Mouse (Mus musculus): Measurements from ENCODE around the gene 1700042G07Rik.
"Not testable (repeated sequence)": the region's sequence is repeated elsewhere in the genome, so short reads cannot be mapped to it uniquely, and the experiment has no call there.

Gene 1700042G07Rik

DNA sequence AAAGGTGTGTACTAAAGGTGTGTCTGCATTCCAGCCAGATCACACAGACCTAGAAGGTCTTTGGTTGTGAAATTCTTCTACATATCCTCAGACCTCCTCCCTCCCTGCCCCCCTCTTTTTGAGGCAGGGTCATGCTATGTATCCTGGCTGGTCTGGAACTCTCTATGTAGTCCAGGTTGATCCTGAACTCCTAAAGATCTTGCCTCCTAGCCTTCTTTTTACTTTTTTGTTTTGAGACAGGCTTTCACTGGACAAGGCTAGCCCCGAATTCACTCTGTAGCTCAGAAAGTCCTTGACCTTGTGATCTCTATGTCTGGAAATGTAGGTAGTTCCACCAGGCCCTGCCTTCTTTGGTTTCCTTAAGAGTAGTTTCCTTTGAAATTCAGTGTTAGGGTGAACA lies 35.7 kb downstream of the 1700042G07Rik start:
- no peak for DNase-seq (ENCODE audit: low spot score)

DNA sequence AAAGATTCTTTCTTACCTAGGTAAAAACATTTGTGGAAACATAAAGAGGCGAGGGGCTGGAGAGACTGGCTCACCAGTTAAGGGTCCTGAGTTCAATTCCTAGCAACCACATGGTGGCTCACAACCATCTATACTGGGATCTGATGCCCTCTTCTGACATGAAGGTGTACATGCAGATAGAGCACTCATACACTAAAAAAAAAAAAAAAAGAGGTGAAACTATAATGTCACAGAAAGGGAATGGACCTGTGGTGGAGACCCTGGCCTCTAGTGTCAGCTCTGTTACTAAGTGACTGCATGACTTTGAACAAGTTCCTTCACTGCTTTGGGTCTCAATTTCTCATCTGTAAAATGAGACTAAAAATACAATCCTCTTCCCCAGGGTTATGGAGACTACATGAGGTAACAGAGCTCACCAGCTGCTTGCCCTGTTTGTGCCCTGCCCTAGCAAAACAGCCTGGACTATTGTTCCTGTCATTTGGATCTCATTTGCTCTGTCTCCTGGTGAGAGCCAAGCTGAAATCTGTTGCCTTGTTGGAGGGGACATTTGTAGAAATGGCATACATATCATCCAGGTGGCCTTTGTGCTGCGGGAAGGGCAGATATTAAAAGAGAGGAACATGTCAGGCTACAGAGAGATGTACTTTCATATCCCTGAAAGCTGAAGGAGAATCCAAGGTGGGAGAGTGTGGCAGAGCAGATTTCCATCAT lies 42.9 kb downstream of the 1700042G07Rik start:
- no peak for DNase-seq (ENCODE audit: low spot score)

DNA sequence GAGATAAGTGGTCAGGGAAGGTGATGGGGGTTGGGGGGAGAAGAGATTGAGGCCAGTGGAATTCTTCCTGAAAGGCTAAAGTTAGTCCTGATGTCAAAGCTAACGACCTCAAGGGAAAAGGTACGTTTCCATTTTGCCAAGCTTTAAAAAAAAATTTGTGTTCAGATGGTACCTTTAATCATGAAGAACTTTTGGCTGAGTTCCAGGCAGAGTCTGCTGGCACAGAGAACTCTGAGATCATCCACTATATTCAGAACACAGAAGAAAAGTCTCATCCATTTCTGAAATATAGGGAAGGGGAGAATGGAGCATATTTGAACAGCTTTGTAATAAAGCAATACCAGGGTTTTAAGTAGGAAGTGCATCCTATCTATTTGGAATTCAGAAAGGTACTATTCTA lies 43.9 kb downstream of the 1700042G07Rik start:
- no peak for DNase-seq (ENCODE audit: low spot score)

DNA sequence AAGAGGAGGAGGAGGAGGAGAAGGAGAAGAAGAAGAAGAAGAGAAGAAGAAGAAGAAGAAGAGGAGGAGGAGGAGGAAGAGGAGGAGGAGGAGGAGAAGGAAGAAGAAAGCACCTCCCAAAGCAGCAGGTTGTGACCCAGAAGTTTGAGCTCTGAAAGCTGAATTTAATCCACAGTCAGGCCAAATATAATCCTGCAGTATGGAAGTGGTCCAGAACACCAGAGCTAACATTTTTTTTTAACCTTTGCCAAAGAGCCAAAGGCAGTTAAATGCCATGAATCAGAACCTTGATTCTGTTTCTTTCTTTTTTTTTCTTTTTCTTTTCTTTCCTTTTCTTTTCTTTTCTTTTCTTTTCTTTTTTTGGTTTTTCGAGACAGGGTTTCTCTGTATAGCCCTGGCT lies 44.5 kb downstream of the 1700042G07Rik start:
- DNase-seq (ENCODE audit: low spot score): not testable (repeated sequence)

- DNase-seq (ENCODE audit: low spot score): no peak
Measured at GRCm38 (mm10) chr4:116219056-116219455, 45.9 kb downstream of the 1700042G07Rik start.

DNA sequence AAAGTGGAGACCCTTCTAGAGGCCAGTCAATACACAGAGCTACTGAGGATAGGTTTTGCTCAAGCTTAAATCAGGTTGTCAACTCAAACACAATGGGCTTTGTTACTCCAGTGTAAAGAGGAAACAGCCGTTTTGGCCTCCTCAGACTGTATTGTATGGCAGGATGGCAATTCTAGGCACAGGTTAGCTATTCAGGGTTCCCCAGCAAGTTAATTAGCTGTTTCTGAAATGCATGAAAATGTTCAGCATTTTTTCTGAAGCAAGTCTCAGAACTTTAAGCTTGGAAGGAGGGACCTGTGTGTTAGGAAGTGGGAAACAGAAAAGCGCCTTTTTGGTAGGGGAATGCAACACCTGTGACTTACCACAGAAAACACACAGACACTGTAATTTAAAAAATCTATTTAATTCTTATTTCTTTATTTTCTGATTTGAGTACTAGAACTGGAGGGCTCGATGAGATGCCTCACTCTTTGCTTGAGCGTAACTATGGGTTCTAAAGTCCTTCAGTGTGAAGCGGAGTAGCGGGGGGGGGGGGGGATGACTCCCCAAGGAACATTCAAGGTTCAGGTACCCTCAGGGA lies 47.0 kb downstream of the 1700042G07Rik start:
- no peak for DNase-seq (ENCODE audit: low spot score)

DNA sequence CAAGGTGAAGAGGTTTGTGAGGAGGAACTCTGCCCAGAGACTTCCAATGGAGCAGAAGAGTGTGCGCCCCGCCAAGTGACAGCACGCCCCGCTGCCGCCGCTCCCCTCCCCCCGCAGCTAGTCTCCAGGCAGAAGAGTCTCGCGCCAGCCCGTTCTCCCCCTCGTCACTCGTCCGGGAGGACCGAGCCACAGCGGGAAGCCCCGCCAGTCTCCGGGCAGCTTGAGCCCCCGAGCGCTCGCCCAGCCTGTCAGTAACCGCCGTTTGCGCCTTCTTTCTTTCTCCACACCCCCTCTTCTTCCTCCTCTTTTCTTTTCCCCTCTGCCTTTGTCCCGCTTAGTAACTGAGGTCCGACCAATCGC lies 47.6 kb downstream of the 1700042G07Rik start:
- DNase-seq (ENCODE audit: low spot score): no peak

DNA sequence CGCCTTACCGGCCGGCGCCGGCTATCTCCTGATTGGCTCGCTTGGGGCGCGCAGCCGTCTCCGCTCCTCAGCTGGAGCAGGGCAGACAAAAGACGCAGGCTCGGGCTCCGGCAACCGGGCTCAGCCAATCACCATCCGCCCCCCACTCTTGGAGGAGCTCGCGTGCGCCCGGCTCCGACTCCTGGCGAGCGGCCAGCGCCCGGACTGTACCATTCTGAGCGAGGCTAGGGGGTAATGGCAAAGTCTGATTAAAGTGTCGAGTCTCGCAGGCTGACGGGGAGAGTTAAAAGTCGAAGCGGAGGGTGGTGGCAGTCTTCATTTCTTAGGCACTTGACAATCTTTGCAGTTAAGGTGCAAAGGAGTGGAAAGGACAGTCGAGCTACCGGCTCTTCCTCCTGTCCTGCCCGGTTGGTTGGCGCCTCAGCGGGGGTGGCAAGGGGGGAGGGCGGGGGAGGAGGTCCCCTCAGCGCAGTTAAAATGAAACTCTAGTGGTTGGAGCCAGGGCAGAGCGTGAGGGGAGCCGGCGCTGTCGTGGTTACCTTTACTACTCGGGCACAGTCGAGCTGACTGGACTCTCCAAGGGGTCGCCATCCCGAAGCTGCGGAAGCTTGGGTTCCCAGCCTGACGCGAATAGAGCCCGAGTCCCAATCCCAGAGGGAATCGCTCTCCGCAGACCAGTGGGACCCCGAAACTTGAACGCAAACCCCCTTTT lies 48.1 kb downstream of the 1700042G07Rik start, which contains the start of gene Pik3r3:
TSS of gene Pik3r3 (plus strand) at position 479 of the 712 bp plus-strand sequence.
- peak; percentile 98 for DNase-seq (ENCODE audit: low spot score)

GRCm38 (mm10) chr4:116221996-116222842 lies 49.0 kb downstream of the 1700042G07Rik start:
- peak; percentile 4 for DNase-seq (ENCODE audit: low spot score)

- no peak for DNase-seq (ENCODE audit: low spot score)
Measured at GRCm38 (mm10) chr4:116222843-116223119, 49.6 kb downstream of the 1700042G07Rik start.
